Mouse (Mus musculus) lung, adult 2 months (tissue): ENCODE results near the gene Robo4.

Experiments
- CTCF ChIP-seq: fragments of 200-500 bp; IDR thresholded peaks from 2 replicates; pipeline ENCODE4 v1.5.1; 2011; ENCODE audit warnings: mild to moderate bottlenecking, low read length, control low read depth; ENCODE audit not compliant: insufficient read depth
- POLR2A ChIP-seq: fragments of 200-500 bp; IDR thresholded peaks from 2 replicates; pipeline ENCODE4 v1.6.1; 2011; ENCODE audit warnings: low read depth, mild to moderate bottlenecking, control low read depth, low read length, borderline replicate concordance; ENCODE audit errors: extremely low read depth

DNA sequence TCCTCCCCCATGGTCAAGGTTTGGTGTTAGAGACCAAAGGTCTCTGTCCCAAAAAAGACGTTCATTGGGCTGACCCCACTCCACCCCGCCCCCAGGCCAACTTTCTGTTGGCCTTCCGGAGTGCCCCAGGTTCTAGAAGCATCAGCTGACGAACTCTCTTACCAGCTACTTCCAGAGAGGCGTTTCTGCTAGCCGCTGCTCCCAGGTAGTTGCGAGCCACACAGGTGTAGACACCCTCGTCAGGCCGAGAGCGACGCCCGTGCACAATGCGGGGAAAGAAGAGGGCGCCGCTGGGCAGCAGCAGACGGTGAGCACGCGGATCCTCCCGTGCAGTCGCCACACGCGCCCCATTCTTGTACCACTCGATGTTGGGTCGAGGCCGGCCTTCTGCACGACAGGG lies 27.6 kb downstream of the Robo4 start:
- no peak for TF ChIP-seq CTCF
- no peak for TF ChIP-seq POLR2A
